In the genomic region with DNA sequence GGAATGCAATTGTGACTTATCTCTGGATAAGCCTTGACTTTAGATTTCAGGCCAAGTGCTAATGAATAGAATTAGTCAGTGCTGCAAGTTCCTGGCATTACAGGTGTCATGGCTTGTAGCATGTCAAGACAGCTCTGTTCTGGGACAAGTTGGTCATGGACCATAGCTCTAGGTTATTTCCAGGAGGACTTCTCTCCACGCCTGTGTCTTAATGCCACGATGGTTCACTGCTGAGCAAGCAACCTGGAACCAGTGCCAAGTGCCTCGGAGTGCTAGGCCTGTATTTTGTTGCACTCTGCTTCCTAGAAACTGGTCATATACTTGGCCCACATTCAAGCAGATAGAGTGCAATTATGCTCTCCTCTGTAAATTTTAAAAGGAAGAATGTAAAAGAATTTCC, we compare ENCODE assay signal across 16 mouse cellular contexts. TPM values are rescaled to one million over a fixed set of nuclear protein-coding genes. Genes with fewer than 3 reads are reported as not detected.
A peak's percentile ranks its signal among the peaks of the same experiment; 100 is the strongest.
DNase-seq lines count a peak whose midpoint lies in the region; ATAC-seq and TF ChIP-seq lines count a peak whose summit lies in the region.
"Had no signal": no experiment of that assay in that cellular context is flagged by ENCODE, and none has a peak within 500 bp of the region (broad histone marks: within the 10 kb centered on the region; RNA-seq: fewer than 3 reads in every experiment).

No protein-coding gene starts in this region.

- TF ChIP-seq CTCF in kidney, adult 2 months (conservative IDR thresholded peaks at IDR 0.05; ENCODE audit: insufficient read depth, insufficient read length, low read depth, low read length) = no peak
- no peak for TF ChIP-seq CTCF in intestine, postnatal 0 days (IDR thresholded peaks at IDR 0.05; ENCODE audit: low read depth)

- H3K27ac ChIP-seq in embryonic facial prominence, embryonic 14.5 days (replicated peaks; ENCODE audit: low read depth, low read length) = no peak overlapping the region
- H3K27ac ChIP-seq in embryonic facial prominence, embryonic 10.5 days (replicated peaks) = no peak overlapping the region
- H3K27ac ChIP-seq in kidney, adult 2 months (ENCODE audit: insufficient read depth, low read depth, low read length) = no peak overlapping the region
- H3K27ac ChIP-seq in kidney, embryonic 14.5 days (ENCODE audit: low read depth, low read length) = no peak overlapping the region
- H3K27ac ChIP-seq in intestine, postnatal 0 days (ENCODE audit: low read depth, low read length) = no peak overlapping the region
- H3K27ac ChIP-seq: hindbrain, postnatal 0 days; liver, embryonic 12.5 days; midbrain, embryonic 15.5 days; neural tube, embryonic 12.5 days had no signal

- ATAC-seq in embryonic facial prominence, embryonic 14.5 days (ENCODE audit: low read depth) = no peak
- no peak for ATAC-seq in kidney, embryonic 14.5 days (ENCODE audit: low FRiP score, low TSS enrichment)
- ATAC-seq in intestine, postnatal 0 days = no peak
- ATAC-seq: forebrain, embryonic 14.5 days; hindbrain, postnatal 0 days; liver, embryonic 12.5 days; midbrain, embryonic 15.5 days had no signal

- no peaks in the 10 kb centered on the region for H3K9me3 ChIP-seq in embryonic facial prominence, embryonic 14.5 days (ENCODE audit: control insufficient read depth, low read length)
- H3K9me3 ChIP-seq in embryonic facial prominence, embryonic 10.5 days = no peaks in the 10 kb centered on the region
- H3K9me3 ChIP-seq in kidney, embryonic 14.5 days (ENCODE audit: control insufficient read depth, low read length) = no peaks in the 10 kb centered on the region
- no peaks in the 10 kb centered on the region for H3K9me3 ChIP-seq in intestine, postnatal 0 days (ENCODE audit: control insufficient read depth)
- H3K9me3 ChIP-seq: liver, embryonic 12.5 days; midbrain, embryonic 15.5 days; neural tube, embryonic 12.5 days had no signal

- no peak for TF ChIP-seq POLR2A in kidney, adult 2 months (IDR thresholded peaks at IDR 0.05; ENCODE audit: low read depth, low read length)

- no peaks in the 10 kb centered on the region for H3K27me3 ChIP-seq in embryonic facial prominence, embryonic 14.5 days (replicated peaks; ENCODE audit: control insufficient read depth, insufficient read depth, low read length)
- H3K27me3 ChIP-seq in embryonic facial prominence, embryonic 10.5 days (replicated peaks; ENCODE audit: low read depth, poor library complexity, severe bottlenecking) = no peaks in the 10 kb centered on the region
- H3K27me3 ChIP-seq in kidney, adult 2 months (replicated peaks; ENCODE audit: control insufficient read depth, insufficient read depth, low read length) = no peaks in the 10 kb centered on the region
- no peaks in the 10 kb centered on the region for H3K27me3 ChIP-seq in kidney, embryonic 14.5 days (ENCODE audit: control insufficient read depth, insufficient read depth, low read length)
- no peaks in the 10 kb centered on the region for H3K27me3 ChIP-seq in intestine, postnatal 0 days (replicated peaks; ENCODE audit: control insufficient read depth, insufficient read depth, low read length)
- H3K27me3 ChIP-seq: liver, embryonic 12.5 days; midbrain, embryonic 15.5 days; neural tube, embryonic 12.5 days had no signal

- H3K36me3 ChIP-seq in embryonic facial prominence, embryonic 14.5 days (ENCODE audit: control insufficient read depth, insufficient read depth, low read length) = no peaks in the 10 kb centered on the region
- no peaks in the 10 kb centered on the region for H3K36me3 ChIP-seq in embryonic facial prominence, embryonic 10.5 days (replicated peaks)
- H3K36me3 ChIP-seq in kidney, adult 2 months (ENCODE audit: control insufficient read depth, insufficient read depth, low read length) = no peaks in the 10 kb centered on the region
- H3K36me3 ChIP-seq in kidney, embryonic 14.5 days (ENCODE audit: control insufficient read depth, insufficient read depth, low read length) = no peaks in the 10 kb centered on the region
- no peaks in the 10 kb centered on the region for H3K36me3 ChIP-seq in intestine, postnatal 0 days (ENCODE audit: control insufficient read depth, insufficient read depth)
- H3K36me3 ChIP-seq: liver, embryonic 12.5 days; midbrain, embryonic 15.5 days; neural tube, embryonic 12.5 days had no signal

- no peak overlapping the region for H3K9ac ChIP-seq in embryonic facial prominence, embryonic 14.5 days (ENCODE audit: low read depth, low read length)
- no peak overlapping the region for H3K9ac ChIP-seq in kidney, embryonic 14.5 days (ENCODE audit: low read depth, low read length)
- no peak overlapping the region for H3K9ac ChIP-seq in intestine, postnatal 0 days (ENCODE audit: low read depth, low read length)
- H3K9ac ChIP-seq: liver, embryonic 12.5 days; midbrain, embryonic 15.5 days; neural tube, embryonic 12.5 days had no signal

- DNase-seq in embryonic facial prominence, embryonic 14.5 days (ENCODE audit: low spot score) = peak; percentile 9
- DNase-seq in embryonic facial prominence, embryonic 10.5 days (ENCODE audit: low spot score) = no peak
- peak; percentile 58 for DNase-seq in kidney, adult 2 months
- DNase-seq in NIH3T3 (ENCODE audit: low read depth) = peak; percentile 11
- DNase-seq in adrenal gland, postnatal 25 days = peak; percentile 35
- DNase-seq in retina, postnatal 1 day = no peak
- DNase-seq: left cerebral cortex, postnatal 4 days; thymus, adult 2 months had no signal

- no peak overlapping the region for H3K4me3 ChIP-seq in embryonic facial prominence, embryonic 14.5 days (ENCODE audit: low read depth, low read length)
- H3K4me3 ChIP-seq in embryonic facial prominence, embryonic 10.5 days = no peak overlapping the region
- no peak overlapping the region for H3K4me3 ChIP-seq in kidney, adult 2 months (ENCODE audit: insufficient read depth, low read depth, low read length)
- no peak overlapping the region for H3K4me3 ChIP-seq in kidney, embryonic 14.5 days (ENCODE audit: low read length)
- no peak overlapping the region for H3K4me3 ChIP-seq in intestine, postnatal 0 days (ENCODE audit: low read depth, low read length)
- H3K4me3 ChIP-seq: liver, embryonic 12.5 days; midbrain, embryonic 15.5 days; neural tube, embryonic 12.5 days had no signal

- no peak overlapping the region for H3K4me2 ChIP-seq in embryonic facial prominence, embryonic 14.5 days (ENCODE audit: low read depth, low read length)
- H3K4me2 ChIP-seq in kidney, embryonic 14.5 days (replicated peaks; ENCODE audit: low read depth, low read length) = no peak overlapping the region
- H3K4me2 ChIP-seq in intestine, postnatal 0 days (replicated peaks; ENCODE audit: low read depth) = no peak overlapping the region
- H3K4me2 ChIP-seq: liver, embryonic 12.5 days; midbrain, embryonic 15.5 days; neural tube, embryonic 12.5 days had no signal

- H3K4me1 ChIP-seq in embryonic facial prominence, embryonic 14.5 days (ENCODE audit: control insufficient read depth, insufficient read depth, low read length) = no peaks in the 10 kb centered on the region
- no peaks in the 10 kb centered on the region for H3K4me1 ChIP-seq in embryonic facial prominence, embryonic 10.5 days
- no peaks in the 10 kb centered on the region for H3K4me1 ChIP-seq in kidney, adult 2 months (ENCODE audit: control insufficient read depth, insufficient read depth, low read length)
- H3K4me1 ChIP-seq in kidney, embryonic 14.5 days (ENCODE audit: control insufficient read depth, insufficient read depth, low read length) = no peaks in the 10 kb centered on the region
- no peaks in the 10 kb centered on the region for H3K4me1 ChIP-seq in intestine, postnatal 0 days (replicated peaks; ENCODE audit: control insufficient read depth, insufficient read depth, low read length)
- H3K4me1 ChIP-seq: liver, embryonic 12.5 days; midbrain, embryonic 15.5 days; neural tube, embryonic 12.5 days had no signal

- WGBS in embryonic facial prominence, embryonic 14.5 days = 72% methylated on average over 3 of the region's 3 CpGs
- 85% methylated on average over 3 of the region's 3 CpGs for WGBS in embryonic facial prominence, embryonic 10.5 days
- 22% methylated on average over 3 of the region's 3 CpGs for WGBS in kidney, adult 2 months
- WGBS in kidney, embryonic 14.5 days = 73% methylated on average over 3 of the region's 3 CpGs
- 69% methylated on average over 3 of the region's 3 CpGs for WGBS in intestine, postnatal 0 days

RNA-seq across cellular contexts. Expression of a gene that starts 39.7 kb away (rescaled TPM):
- polyA plus RNA-seq in embryonic facial prominence, embryonic 14.5 days (2014; fragmentation: Nextera tagmentation; extraction: Ambion mirVana) = 22.9 and 25.5 TPM in 2 replicates
- polyA plus RNA-seq in embryonic facial prominence, embryonic 10.5 days (2016; fragmentation: Nextera tagmentation; extraction: Ambion mirVana) = 15.3 and 16.2 TPM in 2 replicates
- polyA plus RNA-seq in kidney, adult 2 months (2012; rRNA removed) = 4.5 and 6.8 TPM in 2 replicates
- 22.2 and 35.2 TPM in 2 replicates for polyA plus RNA-seq in kidney, embryonic 14.5 days (2014; fragmentation: Nextera tagmentation; extraction: Ambion mirVana)
- total RNA-seq in adrenal gland, postnatal 25 days (2021) = 14.6 and 18.5 TPM in 2 replicates
- 104 and 107 TPM in 2 replicates for polyA plus RNA-seq in intestine, postnatal 0 days (2015; fragmentation: Nextera tagmentation; extraction: Ambion mirVana)
- polyA plus RNA-seq: C2C12 had no signal

Comparison
In these comparisons a context has a peak if more than half of its experiments do, and no peak if none do; other contexts are left out.
1. DNase-seq: peak in embryonic facial prominence, embryonic 14.5 days (single experiment), kidney, adult 2 months (single experiment), NIH3T3 (single experiment) and adrenal gland, postnatal 25 days (single experiment); none in embryonic facial prominence, embryonic 10.5 days (single experiment) and retina, postnatal 1 day (single experiment).